Mouse (Mus musculus): Measurements from ENCODE around the gene Sugt1.

DNA sequence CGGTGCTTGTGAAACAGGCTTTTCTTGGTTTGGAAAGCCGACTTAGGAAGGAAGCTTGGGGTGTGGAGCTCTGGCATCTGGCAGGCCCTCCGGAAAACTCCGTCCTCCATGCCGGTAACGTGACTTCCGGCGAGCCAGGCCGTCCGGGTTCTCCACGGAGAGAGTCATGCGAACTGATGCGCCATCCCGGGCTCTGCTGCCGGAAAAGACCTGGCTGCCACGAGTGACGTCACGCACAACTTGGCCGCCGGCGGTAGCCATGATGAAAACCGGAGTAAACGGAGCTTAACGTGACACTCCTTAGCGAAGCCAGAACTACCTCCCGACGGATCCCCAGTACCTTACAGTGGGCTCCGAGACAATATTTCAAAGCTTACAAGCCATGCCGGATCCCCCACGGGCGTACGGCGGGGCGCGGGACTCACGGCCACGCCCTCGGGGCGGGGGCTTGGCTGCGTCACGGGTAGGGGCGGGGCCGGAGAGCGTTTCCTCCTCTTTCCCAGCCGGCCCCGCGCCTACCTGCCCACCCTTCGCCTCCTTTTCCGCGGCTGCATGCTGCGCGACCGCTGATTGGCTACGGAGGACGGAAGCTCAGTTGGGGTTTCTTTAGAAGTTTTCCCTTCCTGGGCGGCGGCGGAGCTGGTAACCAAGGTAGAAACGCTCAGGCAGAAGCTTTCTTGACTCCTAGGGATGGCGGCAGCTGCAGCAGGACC lies at the start of gene Sugt1:
- TF ChIP-seq POLR2A (IDR thresholded peaks at IDR 0.05; ENCODE audit: low read depth, low read length) (peak; percentile 84), CTCF (IDR thresholded peaks at IDR 0.05; ENCODE audit: borderline replicate concordance, insufficient read depth, low read length) (no peak)
